Mouse (Mus musculus) embryonic facial prominence, embryonic 11.5 days (tissue): ENCODE data around the gene Capn12. TPM values are rescaled to one million over a fixed set of nuclear protein-coding genes. Genes with fewer than 3 reads are reported as not detected.

ENCODE experiments used
- ATAC-seq: fragments of 200-750 bp; cut with Nextera tagmentation; replicated peaks from 2 replicates; pipeline ENCODE4 v1.8.0; 2017; ENCODE audit warnings: low read depth; ENCODE audit not compliant: insufficient number of reproducible peaks, low FRiP score, low TSS enrichment
- DNase-seq: peaks from one replicate; pipeline ENCODE4 v3.0.0-alpha.2; 2015; ENCODE audit warnings: low spot score
- H3K27ac ChIP-seq: fragments of 300-500 bp; sonication (generic); replicated peaks from 2 replicates; pipeline ENCODE4 v1.5.1; 2014; ENCODE audit warnings: mild to moderate bottlenecking, low read depth, low read length, control low read depth
- H3K27me3 ChIP-seq: fragments of 300-500 bp; sonication (generic); 2 replicates; pipeline ENCODE4 v1.6.1; 2014; ENCODE audit warnings: mild to moderate bottlenecking, low read length, moderate library complexity, mixed read lengths; ENCODE audit not compliant: control insufficient read depth, insufficient read depth
- H3K36me3 ChIP-seq: fragments of 300-500 bp; sonication (generic); replicated peaks from 2 replicates; pipeline ENCODE4 v1.6.1; 2014; ENCODE audit warnings: low read depth, mild to moderate bottlenecking, low read length, moderate library complexity, mixed read lengths; ENCODE audit not compliant: control insufficient read depth, insufficient read depth
- H3K4me1 ChIP-seq: fragments of 300-500 bp; sonication (generic); 2 replicates; pipeline ENCODE4 v1.6.1; 2014; ENCODE audit warnings: low read length, mixed read lengths; ENCODE audit not compliant: control insufficient read depth, insufficient read depth
- H3K4me2 ChIP-seq: fragments of 300-500 bp; sonication (generic); 2 replicates; pipeline ENCODE4 v1.6.1; 2014; ENCODE audit warnings: low read depth, mild to moderate bottlenecking, control low read depth, low read length, moderate library complexity
- H3K4me3 ChIP-seq: fragments of 300-500 bp; sonication (generic); 2 replicates; pipeline ENCODE4 v1.5.1; 2014; ENCODE audit warnings: low read depth, low read length, control low read depth
- H3K9ac ChIP-seq: fragments of 300-500 bp; sonication (generic); replicated peaks from 2 replicates; pipeline ENCODE4 v1.6.1; 2014; ENCODE audit warnings: mild to moderate bottlenecking, control low read depth, low read length
- H3K9me3 ChIP-seq: fragments of 300-500 bp; sonication (generic); replicated peaks from 2 replicates; pipeline ENCODE4 v1.6.1; 2016; ENCODE audit warnings: mild to moderate bottlenecking, low read length, inconsistent platforms, mixed read lengths; ENCODE audit not compliant: control insufficient read depth
- WGBS: fragments of 180-500 bp; shearing (Covaris S2); extraction: QIAGEN DNeasy Blood & Tissue Kit; methylation state at CpG from one replicate; pipeline ENCODE4 v1.1.7; 2014; 5-methylcytosine and 5-hydroxymethylcytosine counted together
- polyA plus RNA-seq: library from polyadenylated mRNA; unstranded; fragments of >200 nt; fragmentation: Nextera tagmentation; extraction: Ambion mirVana; gene quantifications from 2 replicates; pipeline ENCODE4 v1.2.1, GENCODE M21; 2014

Capn12 gene
- polyA plus RNA-seq, 1 experiment from 2014 or later: 0.29 TPM

GRCm38 (mm10) chr7:28916491-28916890 is 35.3 kb downstream of the Capn12 start:
- H3K4me1 ChIP-seq: no peaks in the 10 kb centered on the region
- no peak overlapping the region for H3K9ac ChIP-seq
- H3K27ac ChIP-seq: no peak overlapping the region
- H3K9me3 ChIP-seq: no peaks in the 10 kb centered on the region
- no peaks in the 10 kb centered on the region for H3K27me3 ChIP-seq
- H3K4me3 ChIP-seq: no peak overlapping the region
- ATAC-seq (no peak), DNase-seq (no peak)
- peaks cover 27% of the 10 kb centered on the region for H3K36me3 ChIP-seq
- no peak overlapping the region for H3K4me2 ChIP-seq

- H3K36me3 ChIP-seq: peaks cover 25% of the 10 kb centered on the region
- H3K9ac ChIP-seq: no peak overlapping the region
- H3K4me1 ChIP-seq: no peaks in the 10 kb centered on the region
- DNase-seq: no peak
- no peak for ATAC-seq
- H3K27me3 ChIP-seq: no peaks in the 10 kb centered on the region
- no peaks in the 10 kb centered on the region for H3K9me3 ChIP-seq
- H3K4me3 ChIP-seq: no peak overlapping the region
- H3K27ac ChIP-seq: no peak overlapping the region
- WGBS: 75% methylated on average over 10 of the region's 10 CpGs
- H3K4me2 ChIP-seq: no peak overlapping the region
Measured at GRCm38 (mm10) chr7:28917503-28918426, 36.5 kb downstream of the Capn12 start.

GRCm38 (mm10) chr7:28918540-28918939 is 37.3 kb downstream of the Capn12 start:
- no peak overlapping the region for H3K4me3 ChIP-seq
- no peaks in the 10 kb centered on the region for H3K27me3 ChIP-seq
- ATAC-seq (no peak), DNase-seq (no peak)
- H3K9me3 ChIP-seq: no peaks in the 10 kb centered on the region
- no peak overlapping the region for H3K4me2 ChIP-seq
- peaks cover under 1% of the 10 kb centered on the region; the same call in 1 of the 2 replicates for H3K4me1 ChIP-seq
- H3K9ac ChIP-seq: no peak overlapping the region
- 72% methylated on average over 8 of the region's 8 CpGs for WGBS
- H3K27ac ChIP-seq: no peak overlapping the region
- H3K36me3 ChIP-seq: peaks cover 24% of the 10 kb centered on the region

- WGBS: 58% methylated on average over 6 of the region's 6 CpGs
- DNase-seq (peak; percentile 55), ATAC-seq (peak; percentile 44; the same call in 1 of the 2 replicates)
- Histone ChIP-seq H3K4me3 (no peak overlapping the region), H3K4me1 (peaks cover 10% of the 10 kb centered on the region), H3K4me2 (no peak overlapping the region), H3K36me3 (peaks cover 22% of the 10 kb centered on the region), H3K9ac (no peak overlapping the region), H3K27ac (0 out of 2 replicates have a peak overlapping the region, but pooled peaks have one; percentile 5), H3K27me3 (no peaks in the 10 kb centered on the region), H3K9me3 (no peaks in the 10 kb centered on the region)
Measured at GRCm38 (mm10) chr7:28919815-28920214, 38.6 kb downstream of the Capn12 start.

GRCm38 (mm10) chr7:28921178-28921577 is 40.0 kb downstream of the Capn12 start:
- H3K9ac ChIP-seq: no peak overlapping the region
- 91% methylated on average over 3 of the region's 3 CpGs for WGBS
- H3K27ac ChIP-seq: no peak overlapping the region
- no peak for DNase-seq
- no peak for ATAC-seq
- no peak overlapping the region for H3K4me2 ChIP-seq
- H3K4me3 ChIP-seq: no peak overlapping the region
- peaks cover 15% of the 10 kb centered on the region for H3K4me1 ChIP-seq
- H3K9me3 ChIP-seq: no peaks in the 10 kb centered on the region
- no peaks in the 10 kb centered on the region for H3K27me3 ChIP-seq
- H3K36me3 ChIP-seq: peaks cover 9% of the 10 kb centered on the region

GRCm38 (mm10) chr7:28921722-28922465 is 40.7 kb downstream of the Capn12 start:
- no peak overlapping the region for H3K9ac ChIP-seq
- no peak for DNase-seq
- no peak for ATAC-seq
- H3K4me1 ChIP-seq: peaks cover 15% of the 10 kb centered on the region
- no peak overlapping the region for H3K27ac ChIP-seq
- 84% methylated on average over 8 of the region's 8 CpGs for WGBS
- no peak overlapping the region for H3K4me2 ChIP-seq
- H3K4me3 ChIP-seq: no peak overlapping the region
- H3K36me3 ChIP-seq: peaks cover 4% of the 10 kb centered on the region
- H3K27me3 ChIP-seq: no peaks in the 10 kb centered on the region
- H3K9me3 ChIP-seq: no peaks in the 10 kb centered on the region

- H3K27ac ChIP-seq: no peak overlapping the region
Measured at GRCm38 (mm10) chr7:28922606-28923005, 41.4 kb downstream of the Capn12 start.

GRCm38 (mm10) chr7:28923865-28924291 is 42.7 kb downstream of the Capn12 start:
- WGBS: 3% methylated on average over 4 of the region's 4 CpGs
- peak; percentile 59 for DNase-seq
- Histone ChIP-seq H3K4me1 (peaks cover 15% of the 10 kb centered on the region), H3K9me3 (no peaks in the 10 kb centered on the region), H3K27ac (peak overlapping the region; percentile 72), H3K4me2 (no peak overlapping the region), H3K27me3 (no peaks in the 10 kb centered on the region), H3K36me3 (no peaks in the 10 kb centered on the region), H3K9ac (no peak overlapping the region), H3K4me3 (no peak overlapping the region)
- no peak; the same call in 1 of the 2 replicates for ATAC-seq

More at GRCm38 (mm10) chr7:28922606-28923005, 41.4 kb downstream of the Capn12 start:
- H3K36me3 ChIP-seq: peaks cover 4% of the 10 kb centered on the region
- ATAC-seq (no peak), DNase-seq (no peak)
- WGBS: 66% methylated on average over 4 of the region's 4 CpGs
- no peak overlapping the region for H3K9ac ChIP-seq
- no peaks in the 10 kb centered on the region for H3K27me3 ChIP-seq
- no peaks in the 10 kb centered on the region for H3K9me3 ChIP-seq
- no peak overlapping the region for H3K4me3 ChIP-seq
- H3K4me1 ChIP-seq: peaks cover 15% of the 10 kb centered on the region
- no peak overlapping the region for H3K4me2 ChIP-seq
